Mouse (Mus musculus) forebrain, postnatal 0 days (tissue): ENCODE measurements around the gene Gprc5b. TPM values are rescaled to one million over a fixed set of nuclear protein-coding genes. Genes with fewer than 3 reads are reported as not detected.

Source experiments
- ATAC-seq: fragments of 200-750 bp; cut with Nextera tagmentation; 2 replicates; pipeline ENCODE4 v1.8.0; 2017; ENCODE audit warnings: mild to moderate bottlenecking, moderate library complexity
- DNase-seq: peaks from one replicate; pipeline ENCODE4 v3.0.0-alpha.2; 2015
- H3K27ac ChIP-seq: fragments of 300-500 bp; sonication (generic); 2 replicates; pipeline ENCODE4 v1.5.1; 2014; ENCODE audit warnings: low read depth, mild to moderate bottlenecking, antibody characterized with exemption, low read length, moderate library complexity, mixed read lengths
- H3K27me3 ChIP-seq: fragments of 300-500 bp; sonication (generic); 2 replicates; pipeline ENCODE4 v1.6.1; 2014; ENCODE audit warnings: mild to moderate bottlenecking, low read length, mixed read lengths; ENCODE audit not compliant: insufficient read depth
- H3K36me3 ChIP-seq: fragments of 300-500 bp; sonication (generic); 2 replicates; pipeline ENCODE4 v1.6.1; 2014; ENCODE audit warnings: mild to moderate bottlenecking, moderate library complexity; ENCODE audit not compliant: insufficient read depth
- H3K4me1 ChIP-seq: fragments of 300-500 bp; sonication (generic); 2 replicates; pipeline ENCODE4 v1.6.1; 2014; ENCODE audit warnings: antibody characterized with exemption; ENCODE audit not compliant: insufficient read depth
- H3K4me2 ChIP-seq: fragments of 300-500 bp; sonication (generic); 2 replicates; pipeline ENCODE4 v1.6.1; 2014; ENCODE audit warnings: low read depth, mild to moderate bottlenecking, moderate library complexity
- H3K4me3 ChIP-seq: fragments of 300-500 bp; sonication (generic); 2 replicates; pipeline ENCODE4 v1.5.1; 2014; ENCODE audit warnings: low read depth, low read length, mixed read lengths
- H3K9ac ChIP-seq: fragments of 300-500 bp; sonication (generic); 2 replicates; pipeline ENCODE4 v1.6.1; 2014; ENCODE audit warnings: mild to moderate bottlenecking
- H3K9me3 ChIP-seq: fragments of 300-500 bp; sonication (generic); 2 replicates; pipeline ENCODE4 v1.6.1; 2016; ENCODE audit warnings: low read length
- CTCF ChIP-seq: sonication (generic); IDR thresholded peaks from 2 replicates; pipeline ENCODE4 v1.5.1; 2016; ENCODE audit warnings: antibody characterized with exemption, control low read depth, low read depth
- WGBS: fragments of 180-500 bp; shearing (Covaris S2); extraction: QIAGEN DNeasy Blood & Tissue Kit; methylation state at CpG from one replicate; pipeline ENCODE4 v1.1.7; 2014; 5-methylcytosine and 5-hydroxymethylcytosine counted together
- polyA plus RNA-seq: library from polyadenylated mRNA; unstranded; fragments of >200 nt; fragmentation: Nextera tagmentation; extraction: Ambion mirVana; gene quantifications from 2 replicates; pipeline ENCODE4 v1.2.1, GENCODE M21; 2015
- total RNA-seq: library from RNA; depleted of rRNA; stranded (reverse); fragments of >200 nt; gene quantifications from 2 replicates; pipeline ENCODE4 v1.2.3, GENCODE M21; 2014

The Gprc5b gene
- total and polyA plus RNA-seq, 2 experiments from 2014 or later: 6.9 to 34.0 TPM

GRCm38 (mm10) chr7:118981346-118981745, 13.7 kb downstream of the Gprc5b start:
- Histone ChIP-seq H3K27ac (no peak overlapping the region), H3K36me3 (no peaks in the 10 kb centered on the region; the same call in 1 of the 2 replicates), H3K4me3 (no peak overlapping the region), H3K27me3 (no peaks in the 10 kb centered on the region), H3K4me2 (no peak overlapping the region), H3K9ac (no peak overlapping the region), H3K9me3 (no peaks in the 10 kb centered on the region), H3K4me1 (peaks cover 7% of the 10 kb centered on the region; the same call in 1 of the 2 replicates)
- 81% methylated on average over 4 of the region's 4 CpGs for WGBS
- no peak for ATAC-seq
- no peak for TF ChIP-seq CTCF
- no peak for DNase-seq

DNA sequence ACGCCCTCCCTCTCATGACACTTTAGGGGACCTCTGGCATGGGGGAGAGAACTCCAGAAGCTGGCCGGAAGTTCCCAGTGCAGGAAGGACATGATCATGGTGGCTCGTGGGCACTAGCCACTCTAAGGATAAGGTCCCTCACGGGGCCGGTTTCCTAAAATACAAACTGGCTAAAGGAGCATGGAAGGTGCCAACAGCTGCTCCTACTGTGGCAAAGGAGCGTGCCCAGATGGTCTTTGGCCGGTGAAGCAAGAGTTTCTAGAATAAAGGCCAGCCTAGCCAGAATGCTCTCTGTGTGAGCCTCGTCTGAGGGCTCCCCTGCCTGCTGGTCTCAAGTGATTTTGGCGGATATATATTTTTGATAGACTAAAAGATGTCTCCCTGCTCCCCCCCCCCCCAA, 15.3 kb downstream of the Gprc5b start:
- WGBS: 58% methylated on average over 9 of the region's 9 CpGs
- ATAC-seq (no peak), DNase-seq (no peak)
- Histone ChIP-seq H3K9me3 (no peaks in the 10 kb centered on the region), H3K4me1 (peaks cover 7% of the 10 kb centered on the region; the same call in 1 of the 2 replicates), H3K36me3 (no peaks in the 10 kb centered on the region; the same call in 1 of the 2 replicates), H3K9ac (no peak overlapping the region), H3K27ac (no peak overlapping the region), H3K4me2 (no peak overlapping the region), H3K27me3 (no peaks in the 10 kb centered on the region), H3K4me3 (no peak overlapping the region)
- no peak for TF ChIP-seq CTCF

GRCm38 (mm10) chr7:118979121-118979520, 15.9 kb downstream of the Gprc5b start:
- no peak overlapping the region for H3K27ac ChIP-seq
- no peak overlapping the region for H3K4me2 ChIP-seq
- TF ChIP-seq CTCF: no peak
- H3K9me3 ChIP-seq: no peaks in the 10 kb centered on the region
- no peak overlapping the region for H3K4me3 ChIP-seq
- H3K4me1 ChIP-seq: peaks cover 7% of the 10 kb centered on the region; the same call in 1 of the 2 replicates
- H3K27me3 ChIP-seq: no peaks in the 10 kb centered on the region
- H3K9ac ChIP-seq: no peak overlapping the region
- DNase-seq (no peak), ATAC-seq (no peak)
- no peaks in the 10 kb centered on the region; the same call in 1 of the 2 replicates for H3K36me3 ChIP-seq
- 70% methylated on average over 7 of the region's 7 CpGs for WGBS

DNA sequence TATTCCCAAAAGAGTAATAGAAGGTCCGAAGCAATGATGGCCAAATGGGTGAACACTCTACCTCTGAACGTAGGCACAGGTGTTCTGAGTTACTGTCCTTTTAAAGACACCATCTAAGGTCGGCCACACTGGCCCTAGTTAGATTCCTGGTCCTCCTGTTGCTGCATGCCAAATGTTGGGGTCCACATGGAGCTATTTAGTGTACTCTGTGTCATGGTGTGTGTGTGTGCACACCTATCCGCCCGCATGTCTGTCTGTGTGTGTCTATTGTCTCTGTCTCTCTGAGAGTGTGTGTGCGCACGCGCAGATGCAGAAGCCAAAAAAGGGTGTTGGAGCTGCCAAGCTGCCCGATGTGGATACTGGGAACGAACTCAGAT, 17.9 kb downstream of the Gprc5b start:
- DNase-seq (no peak), ATAC-seq (no peak)
- H3K9ac ChIP-seq: no peak overlapping the region
- H3K4me3 ChIP-seq: no peak overlapping the region
- WGBS: 66% methylated on average over 10 of the region's 10 CpGs
- H3K27me3 ChIP-seq: no peaks in the 10 kb centered on the region
- TF ChIP-seq CTCF: no peak
- peaks cover 7% of the 10 kb centered on the region; the same call in 1 of the 2 replicates for H3K4me1 ChIP-seq
- H3K4me2 ChIP-seq: peak overlapping the region; percentile 45; the same call in 1 of the 2 replicates
- peak overlapping the region; percentile 71 for H3K27ac ChIP-seq
- no peaks in the 10 kb centered on the region; the same call in 1 of the 2 replicates for H3K36me3 ChIP-seq
- no peaks in the 10 kb centered on the region for H3K9me3 ChIP-seq

DNA sequence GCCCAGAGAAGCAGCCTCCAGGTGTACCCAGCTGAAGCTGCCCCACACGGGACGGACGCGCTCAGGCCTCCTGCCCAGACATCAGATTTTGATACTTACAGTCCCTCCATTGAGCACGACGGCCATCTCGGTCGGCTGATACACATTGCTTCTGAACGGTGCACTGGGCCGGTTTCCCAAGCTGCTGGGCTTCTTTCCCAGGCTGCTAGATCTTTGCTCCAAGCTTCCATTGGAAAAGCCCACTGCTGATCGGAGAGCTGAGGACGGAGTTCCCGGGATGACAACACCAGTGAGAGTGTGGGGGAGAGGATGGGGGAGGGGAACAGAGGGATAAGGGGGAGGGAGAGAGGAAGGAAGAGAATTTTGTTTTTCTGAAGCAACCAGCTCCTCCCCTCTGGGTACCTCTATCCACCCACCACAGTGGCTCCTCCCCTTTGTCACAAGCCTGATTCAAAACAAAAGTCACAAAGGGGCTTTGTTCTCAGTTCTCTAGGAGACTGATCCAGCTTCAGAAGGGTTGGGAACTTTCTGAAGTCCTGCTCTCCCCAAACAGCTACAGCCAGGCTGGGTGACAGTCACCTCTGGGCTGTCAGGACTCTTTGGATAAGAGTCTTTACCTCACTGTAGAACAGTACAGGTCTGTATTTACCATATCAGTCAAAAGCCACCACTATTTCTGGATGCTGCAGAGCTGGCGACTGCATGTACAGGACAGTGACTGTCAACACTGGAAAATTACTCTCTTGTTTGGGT, 18.4 kb downstream of the Gprc5b start:
- DNase-seq: peak; percentile 73
- H3K9ac ChIP-seq: peak overlapping the region; percentile 32
- 15% methylated on average over 14 of the region's 14 CpGs for WGBS
- H3K36me3 ChIP-seq: no peaks in the 10 kb centered on the region; the same call in 1 of the 2 replicates
- no peaks in the 10 kb centered on the region for H3K27me3 ChIP-seq
- peak overlapping the region; percentile 71 for H3K27ac ChIP-seq
- TF ChIP-seq CTCF: no peak
- peak; percentile 85 for ATAC-seq
- peaks cover 7% of the 10 kb centered on the region; the same call in 1 of the 2 replicates for H3K4me1 ChIP-seq
- peak overlapping the region; percentile 45 for H3K4me2 ChIP-seq
- H3K4me3 ChIP-seq: peak overlapping the region; percentile 21; the same call in 1 of the 2 replicates
- H3K9me3 ChIP-seq: no peaks in the 10 kb centered on the region

GRCm38 (mm10) chr7:118975837-118976236, 19.2 kb downstream of the Gprc5b start:
- Histone ChIP-seq H3K27me3 (no peaks in the 10 kb centered on the region), H3K4me2 (peak overlapping the region; percentile 45), H3K9ac (peak overlapping the region; percentile 32), H3K36me3 (no peaks in the 10 kb centered on the region; the same call in 1 of the 2 replicates), H3K9me3 (no peaks in the 10 kb centered on the region), H3K27ac (peak overlapping the region; percentile 71), H3K4me3 (0 out of 2 replicates have a peak overlapping the region, but pooled peaks have one; percentile 21), H3K4me1 (peaks cover 7% of the 10 kb centered on the region; the same call in 1 of the 2 replicates)
- WGBS: 74% methylated on average over 3 of the region's 3 CpGs
- ATAC-seq (peak; percentile 1; the same call in 1 of the 2 replicates), DNase-seq (no peak)
- no peak for TF ChIP-seq CTCF

DNA sequence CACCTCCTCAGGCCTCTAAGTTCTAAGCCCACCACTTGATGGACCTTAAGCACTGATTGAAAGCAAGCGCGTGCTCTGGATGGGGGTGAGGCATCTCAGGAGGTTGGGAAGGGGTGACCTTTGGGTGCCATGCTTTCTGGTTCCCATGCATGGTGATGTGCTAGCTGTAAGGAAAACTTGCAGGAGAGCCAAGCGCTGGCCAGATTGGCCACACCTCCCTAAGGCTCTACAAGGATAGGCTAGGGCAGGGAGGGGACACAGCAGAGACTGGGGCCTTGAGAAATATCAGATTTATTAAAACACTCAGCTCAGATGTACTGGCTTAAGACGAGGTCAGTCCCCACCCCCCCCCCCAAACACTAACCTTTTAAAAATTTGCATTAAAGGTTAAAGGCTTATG, 21.6 kb downstream of the Gprc5b start:
- TF ChIP-seq CTCF: no peak
- Histone ChIP-seq H3K27ac (no peak overlapping the region), H3K36me3 (no peaks in the 10 kb centered on the region; the same call in 1 of the 2 replicates), H3K9ac (no peak overlapping the region), H3K27me3 (no peaks in the 10 kb centered on the region), H3K4me1 (peaks cover 7% of the 10 kb centered on the region; the same call in 1 of the 2 replicates), H3K4me2 (no peak overlapping the region), H3K9me3 (no peaks in the 10 kb centered on the region), H3K4me3 (no peak overlapping the region)
- DNase-seq: no peak
- WGBS: 86% methylated on average over 4 of the region's 4 CpGs
- ATAC-seq: no peak
